Mouse (Mus musculus) c-Kit-positive CD71-positive TER-119-positive erythroid progenitor cells, embryonic 14.5 days (primary cell): Measurements from ENCODE around the gene Usp51.
"Not testable (repeated sequence)": the region's sequence is repeated elsewhere in the genome, so short reads cannot be mapped to it uniquely, and the experiment has no call there.

ENCODE experiments used
- DNase-seq: peaks from one replicate; pipeline ENCODE4 v3.0.0-alpha.2; 2013; ENCODE audit warnings: low spot score

Usp51 gene

GRCm38 (mm10) chrX:153006387-153006841 lies at the start of gene Usp51:
Gene Usp51, plus strand, starts transcription at chrX:153006469.
- peak; percentile 21 for DNase-seq

- DNase-seq, result no peak
Measured at GRCm38 (mm10) chrX:152969606-152970005, 36.7 kb upstream of the Usp51 start.

GRCm38 (mm10) chrX:152973476-152974203 lies 32.6 kb upstream of the Usp51 start:
- not testable (repeated sequence) for DNase-seq

GRCm38 (mm10) chrX:152974204-152974661 lies 32.0 kb upstream of the Usp51 start:
- no peak for DNase-seq

GRCm38 (mm10) chrX:152976538-152976937 lies 29.7 kb upstream of the Usp51 start:
- no peak for DNase-seq

GRCm38 (mm10) chrX:152985009-152985408 lies 21.3 kb upstream of the Usp51 start:
- no peak for DNase-seq

- DNase-seq, result not testable (repeated sequence)
Measured at GRCm38 (mm10) chrX:152989852-152990251, 16.4 kb upstream of the Usp51 start.

GRCm38 (mm10) chrX:152996105-152996504 lies 10.2 kb upstream of the Usp51 start:
- DNase-seq, result not testable (repeated sequence)

GRCm38 (mm10) chrX:153007021-153007684 lies 884 bp downstream of the Usp51 start:
- DNase-seq, result peak; percentile 49

- DNase-seq, result no peak
Measured at GRCm38 (mm10) chrX:153007685-153008047, 1.4 kb downstream of the Usp51 start.

- not testable (repeated sequence) for DNase-seq
Measured at GRCm38 (mm10) chrX:153025255-153025654, 19.0 kb downstream of the Usp51 start.

- not testable (repeated sequence) for DNase-seq
Measured at GRCm38 (mm10) chrX:153025709-153026108, 19.4 kb downstream of the Usp51 start.

- DNase-seq, result not testable (repeated sequence)
Measured at GRCm38 (mm10) chrX:153031547-153031946, 25.3 kb downstream of the Usp51 start.

- no peak for DNase-seq
Measured at GRCm38 (mm10) chrX:153037087-153037971, 31.1 kb downstream of the Usp51 start, which contains the start of gene Mageh1. Gene Mageh1, minus strand, starts transcription at chrX:153037575.

- not testable (repeated sequence) for DNase-seq
Measured at GRCm38 (mm10) chrX:153037972-153038744, 31.9 kb downstream of the Usp51 start.
